20 mouse cellular contexts compared by ENCODE assay signal in genomic region chr2:24719645-24720379, GRCm38 (mm10). TPM values are rescaled to one million over a fixed set of nuclear protein-coding genes. Genes with fewer than 3 reads are reported as not detected.
DNase-seq lines count a peak whose midpoint lies in the region; ATAC-seq and TF ChIP-seq lines count a peak whose summit lies in the region.
"Had no signal": no experiment of that assay in that cellular context is flagged by ENCODE, and none has a peak within 500 bp of the region (broad histone marks: within the 10 kb centered on the region; RNA-seq: fewer than 3 reads in every experiment).

No protein-coding gene starts in this region.

- WGBS in lung, adult 2 months: 84% methylated on average over 14 of the region's 14 CpGs
- WGBS in kidney, embryonic 16.5 days: 89% methylated on average over 14 of the region's 14 CpGs

- H3K27me3 ChIP-seq in kidney, embryonic 16.5 days (ENCODE audit: insufficient read depth, low read length): no peaks in the 10 kb centered on the region
- H3K27me3 ChIP-seq: heart, embryonic 15.5 days; hindbrain, embryonic 12.5 days; liver, embryonic 15.5 days; midbrain, embryonic 12.5 days had no signal

- TF ChIP-seq CTCF in lung, adult 2 months (IDR thresholded peaks at IDR 0.05; ENCODE audit: insufficient read depth, low read length): no peak

- H3K4me1 ChIP-seq in lung, adult 2 months (ENCODE audit: control insufficient read depth, insufficient read depth, low read length): no peaks in the 10 kb centered on the region
- no peaks in the 10 kb centered on the region for H3K4me1 ChIP-seq in kidney, embryonic 16.5 days (ENCODE audit: insufficient read depth, low read length)
- H3K4me1 ChIP-seq: heart, embryonic 15.5 days; hindbrain, embryonic 12.5 days; liver, embryonic 15.5 days; midbrain, embryonic 12.5 days had no signal

- H3K4me2 ChIP-seq in kidney, embryonic 16.5 days (replicated peaks; ENCODE audit: low read depth, low read length): no peak overlapping the region
- H3K4me2 ChIP-seq: heart, embryonic 15.5 days; hindbrain, embryonic 12.5 days; liver, embryonic 15.5 days; midbrain, embryonic 12.5 days had no signal

- H3K9ac ChIP-seq in kidney, embryonic 16.5 days (replicated peaks; ENCODE audit: low read length): no peak overlapping the region
- H3K9ac ChIP-seq: heart, embryonic 15.5 days; hindbrain, embryonic 12.5 days; liver, embryonic 15.5 days; midbrain, embryonic 12.5 days had no signal

- no peak for ATAC-seq in kidney, embryonic 16.5 days (ENCODE audit: low FRiP score, low TSS enrichment)
- ATAC-seq: activated CD4-positive, CD25-positive, alpha-beta regulatory T cell, adult 4 months had no signal

- H3K9me3 ChIP-seq in kidney, embryonic 16.5 days (ENCODE audit: low read length): no peaks in the 10 kb centered on the region
- H3K9me3 ChIP-seq: heart, embryonic 15.5 days; hindbrain, embryonic 12.5 days; liver, embryonic 15.5 days; midbrain, embryonic 12.5 days had no signal

- no peak overlapping the region for H3K4me3 ChIP-seq in lung, adult 2 months (replicated peaks; ENCODE audit: extremely low read depth, low read depth, low read length)
- no peak overlapping the region for H3K4me3 ChIP-seq in kidney, embryonic 16.5 days (ENCODE audit: low read length)
- H3K4me3 ChIP-seq: heart, embryonic 15.5 days; hindbrain, embryonic 12.5 days; liver, embryonic 15.5 days; midbrain, embryonic 12.5 days had no signal

- H3K27ac ChIP-seq in kidney, embryonic 16.5 days (ENCODE audit: low read length): no peak overlapping the region
- H3K27ac ChIP-seq: heart, embryonic 15.5 days; hindbrain, embryonic 12.5 days; liver, embryonic 15.5 days; midbrain, embryonic 12.5 days had no signal

- peak; percentile 66 for DNase-seq in heart, adult 11 months
- no peak for DNase-seq in heart, adult 9 months (ENCODE audit: low spot score in 2 of 2)
- DNase-seq in ZHBTc4 (ENCODE audit: low read depth, low spot score): peak; percentile 7
- peak; percentile 5 for DNase-seq in lung, adult 2 months
- DNase-seq in lung, postnatal 4 days: peak; percentile 17 to 57
- DNase-seq in gastrocnemius, postnatal 4 days (ENCODE audit: low spot score in 2 of 2): no peak
- no peak for DNase-seq in layer of hippocampus, adult 8-10 months (ENCODE audit: low spot score in 2 of 2)
- DNase-seq: adrenal gland, postnatal 36 days; cerebellum, postnatal 14 days; gastrocnemius, postnatal 36 days; kidney, adult 8-10 months; kidney, postnatal 4 days; layer of hippocampus, postnatal 36 days; right cerebral cortex, postnatal 14 days had no signal

- no peaks in the 10 kb centered on the region for H3K36me3 ChIP-seq in kidney, embryonic 16.5 days (ENCODE audit: insufficient read depth, low read length)
- H3K36me3 ChIP-seq: heart, embryonic 15.5 days; liver, embryonic 15.5 days had no signal

- TF ChIP-seq POLR2A in lung, adult 2 months (IDR thresholded peaks at IDR 0.05; ENCODE audit: borderline replicate concordance, extremely low read depth, low read depth, low read length): no peak

RNA-seq across cellular contexts. Expression of gene Cacna1b, which starts 43.1 kb away (rescaled TPM):
- 2.9 and 3.8 TPM in 2 replicates for polyA plus RNA-seq in lung, adult 2 months (2012; rRNA removed)
- total RNA-seq in gastrocnemius, postnatal 4 days (2021): under 1 TPM; 0.23 to 0.27 TPM
- 0.35 and 1.0 TPM in 2 replicates for polyA plus RNA-seq in kidney, embryonic 16.5 days (2015; fragmentation: Nextera tagmentation; extraction: Ambion mirVana)
- 10 to 100 TPM; 67.6 to 77.5 (median 76.0) TPM for total RNA-seq in layer of hippocampus, adult 8-10 months (2022)

Comparison
In these comparisons a context has a peak if more than half of its experiments do, and no peak if none do; other contexts are left out.
1. DNase-seq: peak in heart, adult 11 months (single experiment), ZHBTc4 (single experiment), lung, adult 2 months (single experiment) and lung, postnatal 4 days (2 of 2); none in heart, adult 9 months (0 of 2), gastrocnemius, postnatal 4 days (0 of 2) and layer of hippocampus, adult 8-10 months (0 of 2).
2. RNA of gene Cacna1b, which starts 43.1 kb away (total RNA-seq): 67.6 to 77.5 TPM in layer of hippocampus, adult 8-10 months; 0.23 to 0.27 TPM in gastrocnemius, postnatal 4 days; every median in the first group is over 10 times any median in the second.